Mouse (Mus musculus) kidney, adult 2 months (tissue): ENCODE data around the gene Gss.

Source experiments
- CTCF ChIP-seq: fragments of 200-500 bp; conservative IDR thresholded peaks from 2 replicates; pipeline ENCODE4 v1.5.1; 2011; ENCODE audit warnings: low read depth, mild to moderate bottlenecking, control low read depth, low read length, moderate library complexity, mixed read lengths; ENCODE audit not compliant: insufficient read depth, insufficient read length
- POLR2A ChIP-seq: fragments of 200-500 bp; IDR thresholded peaks from one replicate; pipeline ENCODE4 v1.6.1; 2011; ENCODE audit warnings: low read depth, low read length, control low read depth

DNA sequence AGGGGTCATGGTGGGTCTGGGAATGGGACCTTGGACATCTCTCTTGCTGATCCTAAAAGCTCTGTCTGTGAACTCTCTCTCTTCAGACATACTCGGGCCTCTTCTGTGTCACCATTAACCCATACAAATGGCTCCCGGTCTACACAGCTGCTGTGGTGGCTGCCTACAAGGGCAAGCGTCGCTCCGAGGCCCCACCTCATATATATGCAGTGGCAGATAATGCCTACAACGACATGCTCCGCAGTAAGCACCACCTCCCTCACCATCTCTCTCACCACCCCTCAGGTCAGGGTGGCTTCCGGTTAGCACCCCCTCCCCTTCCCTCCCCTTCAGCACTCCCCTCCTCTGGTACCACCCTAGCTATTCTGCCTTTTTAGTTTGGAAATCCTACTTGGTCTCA is 21.3 kb upstream of the Gss start:
- no peak for TF ChIP-seq POLR2A
- TF ChIP-seq CTCF, result no peak
